Mouse (Mus musculus) ES-E14 (cell line): ENCODE results near the gene Gar1.

Experiments
- HCFC1 ChIP-seq: IDR thresholded peaks from 2 replicates; pipeline ENCODE4 v1.6.1; 2012; ENCODE audit warnings: low read length, inconsistent platforms, borderline replicate concordance; ENCODE audit not compliant: insufficient read depth
- ZNF384 ChIP-seq: IDR thresholded peaks from 2 replicates; pipeline ENCODE4 v1.6.1; 2012; ENCODE audit warnings: low read depth, low read length, inconsistent platforms

DNA sequence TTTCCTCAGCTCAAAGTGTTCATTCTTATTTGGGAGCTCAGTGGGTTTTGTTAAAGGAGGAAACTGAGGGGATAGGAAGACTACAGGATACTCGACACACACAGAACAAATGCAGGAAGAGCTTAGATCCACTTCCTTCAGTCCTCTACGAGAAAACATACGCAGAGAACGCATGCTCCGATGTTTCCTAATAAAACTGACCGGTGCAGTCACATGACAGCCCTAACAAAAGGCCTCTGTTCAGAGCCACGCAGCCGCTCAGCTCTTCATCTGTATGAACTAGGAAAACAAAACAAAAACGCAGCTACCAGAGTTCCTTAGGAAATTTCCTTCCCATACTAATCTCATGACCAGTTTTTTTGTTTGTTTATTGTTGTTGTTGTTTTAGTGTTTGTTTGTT lies 10.3 kb downstream of the Gar1 start:
- TF ChIP-seq HCFC1 (no peak), ZNF384 (no peak)
